Mouse (Mus musculus): ENCODE results near the gene Setx. TPM values are rescaled to one million over a fixed set of nuclear protein-coding genes. Genes with fewer than 3 reads are reported as not detected.

Setx gene
- polyA plus RNA-seq, 1 experiment: 113 TPM

GRCm38 (mm10) chr2:29124936-29125701, 1.1 kb downstream of the Setx start:
- TF ChIP-seq POLR2A (IDR thresholded peaks at IDR 0.05; ENCODE audit: insufficient read depth, low read length): no peak
- TF ChIP-seq EP300 (IDR thresholded peaks at IDR 0.05; ENCODE audit: insufficient read depth, low read depth, low read length): peak; percentile 66
- TF ChIP-seq CTCF (IDR thresholded peaks at IDR 0.05; ENCODE audit: low read depth, low read length): no peak
- H3K4me1 ChIP-seq (ENCODE audit: control insufficient read depth, insufficient read depth, low read length): peaks cover 3% of the 10 kb centered on the region
- peak overlapping the region; percentile 86 for H3K4me3 ChIP-seq (ENCODE audit: low read depth, low read length)
- peaks cover 29% of the 10 kb centered on the region for H3K36me3 ChIP-seq (ENCODE audit: control insufficient read depth, insufficient read depth, low read length, poor library complexity, severe bottlenecking)
- H3K9ac ChIP-seq (ENCODE audit: low read depth, poor library complexity, severe bottlenecking): peak overlapping the region; percentile 70
- H3K9me3 ChIP-seq (replicated peaks; ENCODE audit: control insufficient read depth, insufficient read depth, low read length, poor library complexity, severe bottlenecking): no peaks in the 10 kb centered on the region
- H3K27ac ChIP-seq (ENCODE audit: insufficient read depth, low read length): peak overlapping the region; percentile 54
- no peaks in the 10 kb centered on the region for H3K27me3 ChIP-seq (ENCODE audit: control insufficient read depth, insufficient read depth, low read length, poor library complexity, severe bottlenecking)

- Histone ChIP-seq H3K27me3 (ENCODE audit: control insufficient read depth, insufficient read depth, low read length, poor library complexity, severe bottlenecking) (no peaks in the 10 kb centered on the region), H3K9me3 (replicated peaks; ENCODE audit: control insufficient read depth, insufficient read depth, low read length, poor library complexity, severe bottlenecking) (no peaks in the 10 kb centered on the region), H3K36me3 (ENCODE audit: control insufficient read depth, insufficient read depth, low read length, poor library complexity, severe bottlenecking) (peaks cover 73% of the 10 kb centered on the region), H3K4me3 (ENCODE audit: low read depth, low read length) (no peak overlapping the region), H3K27ac (ENCODE audit: insufficient read depth, low read length) (no peak overlapping the region), H3K4me1 (ENCODE audit: control insufficient read depth, insufficient read depth, low read length) (no peaks in the 10 kb centered on the region), H3K9ac (ENCODE audit: low read depth, poor library complexity, severe bottlenecking) (no peak overlapping the region)
- TF ChIP-seq POLR2A (IDR thresholded peaks at IDR 0.05; ENCODE audit: insufficient read depth, low read length) (no peak), EP300 (IDR thresholded peaks at IDR 0.05; ENCODE audit: insufficient read depth, low read depth, low read length) (no peak), CTCF (IDR thresholded peaks at IDR 0.05; ENCODE audit: low read depth, low read length) (no peak)
Observed at GRCm38 (mm10) chr2:29130118-29130899, 6.3 kb downstream of the Setx start.

GRCm38 (mm10) chr2:29135161-29135560, 11.2 kb downstream of the Setx start:
- no peak for TF ChIP-seq CTCF (IDR thresholded peaks at IDR 0.05; ENCODE audit: low read depth, low read length)
- TF ChIP-seq EP300 (IDR thresholded peaks at IDR 0.05; ENCODE audit: insufficient read depth, low read depth, low read length): no peak
- no peak for TF ChIP-seq POLR2A (IDR thresholded peaks at IDR 0.05; ENCODE audit: insufficient read depth, low read length)
- no peaks in the 10 kb centered on the region for H3K27me3 ChIP-seq (ENCODE audit: control insufficient read depth, insufficient read depth, low read length, poor library complexity, severe bottlenecking)
- no peak overlapping the region for H3K4me3 ChIP-seq (ENCODE audit: low read depth, low read length)
- H3K9ac ChIP-seq (ENCODE audit: low read depth, poor library complexity, severe bottlenecking): no peak overlapping the region
- no peaks in the 10 kb centered on the region for H3K9me3 ChIP-seq (replicated peaks; ENCODE audit: control insufficient read depth, insufficient read depth, low read length, poor library complexity, severe bottlenecking)
- no peak overlapping the region for H3K27ac ChIP-seq (ENCODE audit: insufficient read depth, low read length)
- H3K36me3 ChIP-seq (ENCODE audit: control insufficient read depth, insufficient read depth, low read length, poor library complexity, severe bottlenecking): peaks cover 71% of the 10 kb centered on the region
- H3K4me1 ChIP-seq (ENCODE audit: control insufficient read depth, insufficient read depth, low read length): no peaks in the 10 kb centered on the region

DNA sequence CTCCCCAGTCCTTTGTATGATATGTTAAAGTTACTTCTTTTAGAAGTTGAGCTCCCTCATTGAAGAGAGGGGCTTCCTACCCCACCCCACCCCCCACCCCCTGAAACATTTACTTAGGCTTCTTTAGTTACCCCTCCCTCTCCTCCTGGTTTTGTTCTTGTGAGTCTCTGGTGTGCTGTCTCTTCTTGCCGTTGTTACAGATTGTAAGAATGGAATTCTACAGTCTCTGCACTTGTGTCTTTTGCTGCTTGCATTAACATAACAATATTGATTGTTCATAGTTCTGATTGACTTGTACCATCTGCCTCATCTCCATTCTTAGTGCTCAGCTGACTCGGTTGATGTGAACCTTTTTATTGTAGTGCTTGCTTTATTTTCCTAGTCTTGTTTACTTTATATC, 28.0 kb downstream of the Setx start:
- Histone ChIP-seq H3K36me3 (ENCODE audit: control insufficient read depth, insufficient read depth, low read length, poor library complexity, severe bottlenecking) (peaks cover 67% of the 10 kb centered on the region), H3K4me3 (ENCODE audit: low read depth, low read length) (no peak overlapping the region), H3K4me1 (ENCODE audit: control insufficient read depth, insufficient read depth, low read length) (peaks cover 2% of the 10 kb centered on the region), H3K27ac (ENCODE audit: insufficient read depth, low read length) (peak overlapping the region; percentile 91), H3K9ac (ENCODE audit: low read depth, poor library complexity, severe bottlenecking) (no peak overlapping the region), H3K27me3 (ENCODE audit: control insufficient read depth, insufficient read depth, low read length, poor library complexity, severe bottlenecking) (no peaks in the 10 kb centered on the region), H3K9me3 (replicated peaks; ENCODE audit: control insufficient read depth, insufficient read depth, low read length, poor library complexity, severe bottlenecking) (no peaks in the 10 kb centered on the region)
- TF ChIP-seq POLR2A (IDR thresholded peaks at IDR 0.05; ENCODE audit: insufficient read depth, low read length) (no peak), EP300 (IDR thresholded peaks at IDR 0.05; ENCODE audit: insufficient read depth, low read depth, low read length) (no peak), CTCF (IDR thresholded peaks at IDR 0.05; ENCODE audit: low read depth, low read length) (no peak)

- H3K27me3 ChIP-seq (ENCODE audit: control insufficient read depth, insufficient read depth, low read length, poor library complexity, severe bottlenecking): no peaks in the 10 kb centered on the region
- peaks cover 65% of the 10 kb centered on the region for H3K36me3 ChIP-seq (ENCODE audit: control insufficient read depth, insufficient read depth, low read length, poor library complexity, severe bottlenecking)
- TF ChIP-seq CTCF (IDR thresholded peaks at IDR 0.05; ENCODE audit: low read depth, low read length): no peak
- no peak for TF ChIP-seq POLR2A (IDR thresholded peaks at IDR 0.05; ENCODE audit: insufficient read depth, low read length)
- no peak for TF ChIP-seq EP300 (IDR thresholded peaks at IDR 0.05; ENCODE audit: insufficient read depth, low read depth, low read length)
- no peak overlapping the region for H3K27ac ChIP-seq (ENCODE audit: insufficient read depth, low read length)
- H3K4me1 ChIP-seq (ENCODE audit: control insufficient read depth, insufficient read depth, low read length): no peaks in the 10 kb centered on the region
- H3K9ac ChIP-seq (ENCODE audit: low read depth, poor library complexity, severe bottlenecking): no peak overlapping the region
- H3K9me3 ChIP-seq (replicated peaks; ENCODE audit: control insufficient read depth, insufficient read depth, low read length, poor library complexity, severe bottlenecking): no peaks in the 10 kb centered on the region
- H3K4me3 ChIP-seq (ENCODE audit: low read depth, low read length): no peak overlapping the region
Observed at GRCm38 (mm10) chr2:29168067-29168466, 44.1 kb downstream of the Setx start.

- no peak overlapping the region for H3K9ac ChIP-seq (ENCODE audit: low read depth, poor library complexity, severe bottlenecking)
- no peaks in the 10 kb centered on the region for H3K4me1 ChIP-seq (ENCODE audit: control insufficient read depth, insufficient read depth, low read length)
- peaks cover 75% of the 10 kb centered on the region for H3K36me3 ChIP-seq (ENCODE audit: control insufficient read depth, insufficient read depth, low read length, poor library complexity, severe bottlenecking)
- TF ChIP-seq POLR2A (IDR thresholded peaks at IDR 0.05; ENCODE audit: insufficient read depth, low read length): no peak
- TF ChIP-seq CTCF (IDR thresholded peaks at IDR 0.05; ENCODE audit: low read depth, low read length): no peak
- TF ChIP-seq EP300 (IDR thresholded peaks at IDR 0.05; ENCODE audit: insufficient read depth, low read depth, low read length): no peak
- no peaks in the 10 kb centered on the region for H3K27me3 ChIP-seq (ENCODE audit: control insufficient read depth, insufficient read depth, low read length, poor library complexity, severe bottlenecking)
- no peak overlapping the region for H3K4me3 ChIP-seq (ENCODE audit: low read depth, low read length)
- no peaks in the 10 kb centered on the region for H3K9me3 ChIP-seq (replicated peaks; ENCODE audit: control insufficient read depth, insufficient read depth, low read length, poor library complexity, severe bottlenecking)
- H3K27ac ChIP-seq (ENCODE audit: insufficient read depth, low read length): no peak overlapping the region
Observed at GRCm38 (mm10) chr2:29174887-29175286, 50.9 kb downstream of the Setx start.

All from ES-Bruce4 (cell line).